ENCODE assay signal across 8 mouse cellular contexts in the genomic region with DNA sequence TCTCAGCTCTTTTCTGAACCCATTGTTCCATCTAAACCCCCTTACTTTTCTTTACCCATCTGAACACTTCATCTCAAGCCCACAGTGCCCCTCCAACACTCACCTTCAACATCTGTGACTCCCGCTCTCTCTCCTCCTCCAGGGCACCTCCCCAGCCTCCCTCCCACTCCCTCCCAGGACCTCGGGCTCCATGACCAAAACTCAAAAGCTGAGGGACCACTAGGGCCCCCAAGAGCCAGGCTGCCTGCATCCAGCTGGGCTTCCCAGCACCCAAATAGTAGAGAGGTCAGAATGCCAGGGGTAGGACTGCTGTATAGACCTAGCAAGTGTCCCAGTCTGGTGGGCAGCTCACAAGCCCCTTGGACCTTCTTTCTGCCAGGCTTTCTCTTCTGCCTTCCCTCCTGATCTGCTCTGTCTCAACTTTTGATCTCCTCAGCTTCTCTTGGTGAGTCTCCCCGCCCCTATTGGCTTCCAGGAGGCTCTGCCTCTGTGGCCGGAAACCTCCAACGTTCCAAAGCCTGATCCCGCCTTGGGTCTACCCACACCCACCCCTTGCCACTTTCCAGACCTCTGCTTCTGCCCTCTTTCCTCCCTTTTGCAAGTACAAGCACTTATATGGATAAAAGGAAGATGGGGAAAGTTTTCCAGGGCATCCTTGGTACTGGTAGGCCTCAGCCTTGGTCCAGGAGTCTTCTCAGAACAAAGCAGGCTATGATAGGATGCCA. TPM values are rescaled to one million over a fixed set of nuclear protein-coding genes. Genes with fewer than 3 reads are reported as not detected.
A peak's percentile ranks its signal among the peaks of the same experiment; 100 is the strongest.
DNase-seq lines count a peak whose midpoint lies in the region; ATAC-seq and TF ChIP-seq lines count a peak whose summit lies in the region.

Gene Clec11a, minus strand, starts transcription at position 387 of the 725 bp plus-strand sequence.

- H3K9me3 ChIP-seq in embryonic facial prominence, embryonic 15.5 days (replicated peaks), result no peaks in the 10 kb centered on the region
- no peaks in the 10 kb centered on the region for H3K9me3 ChIP-seq in hindbrain, postnatal 0 days (ENCODE audit: low read length)
- no peaks in the 10 kb centered on the region for H3K9me3 ChIP-seq in midbrain, embryonic 11.5 days (ENCODE audit: control insufficient read depth, low read length)

- no peak for TF ChIP-seq POLR2A in lung, adult 2 months (IDR thresholded peaks at IDR 0.05; ENCODE audit: borderline replicate concordance, extremely low read depth, low read depth, low read length)

- no peak for DNase-seq in lung, adult 2 months
- DNase-seq in lung, postnatal 14 days, result no peak
- DNase-seq in hindbrain, postnatal 0 days (ENCODE audit: low spot score), result no peak
- peak; percentile 67 for DNase-seq in midbrain, embryonic 11.5 days (ENCODE audit: low spot score, missing footprints)
- DNase-seq in adrenal gland, adult 2 months, result no peak
- DNase-seq in adrenal gland, adult 8-10 months, result no peak
- no peak for DNase-seq in MN1 (ENCODE audit: low spot score)

- peak within 1 kb of the TSS; percentile 6 for H3K4me3 ChIP-seq in lung, adult 2 months (replicated peaks; ENCODE audit: extremely low read depth, low read depth, low read length)
- peak within 1 kb of the TSS; percentile 78 for H3K4me3 ChIP-seq in embryonic facial prominence, embryonic 15.5 days (replicated peaks)
- 0 out of 2 replicates have a peak within 1 kb of the TSS, but pooled peaks have one; percentile 61 for H3K4me3 ChIP-seq in hindbrain, postnatal 0 days (ENCODE audit: low read length)
- H3K4me3 ChIP-seq in midbrain, embryonic 11.5 days (ENCODE audit: low read depth, low read length), result no peak within 1 kb of the TSS

- no peak for TF ChIP-seq CTCF in lung, adult 2 months (IDR thresholded peaks at IDR 0.05; ENCODE audit: insufficient read depth, low read length)
- no peak for TF ChIP-seq CTCF in hindbrain, postnatal 0 days (IDR thresholded peaks at IDR 0.05; ENCODE audit: low read depth)

- 64% methylated on average over 6 of the region's 6 CpGs for WGBS in lung, adult 2 months
- 50% methylated on average over 6 of the region's 6 CpGs for whole genome bisulfite sequencing in embryonic facial prominence, embryonic 15.5 days
- 65% methylated on average over 6 of the region's 6 CpGs for WGBS in hindbrain, postnatal 0 days
- WGBS in midbrain, embryonic 11.5 days, result 43% methylated on average over 6 of the region's 6 CpGs

- ATAC-seq in embryonic facial prominence, embryonic 15.5 days (ENCODE audit: insufficient number of reproducible peaks, low FRiP score, low TSS enrichment, low read depth), result no peak
- no peak for ATAC-seq in hindbrain, postnatal 0 days
- ATAC-seq in midbrain, embryonic 11.5 days (ENCODE audit: low FRiP score), result no peak

- 0 out of 2 replicates have a peak, but pooled peaks cover 5% of the 10 kb centered on the region for H3K27me3 ChIP-seq in embryonic facial prominence, embryonic 15.5 days
- H3K27me3 ChIP-seq in hindbrain, postnatal 0 days (ENCODE audit: insufficient read depth, low read length), result no peaks in the 10 kb centered on the region
- H3K27me3 ChIP-seq in midbrain, embryonic 11.5 days (ENCODE audit: control insufficient read depth, insufficient read depth, low read length), result peaks cover 12% of the 10 kb centered on the region

- H3K36me3 ChIP-seq in embryonic facial prominence, embryonic 15.5 days, result no peaks in the 10 kb centered on the region
- no peaks in the 10 kb centered on the region for H3K36me3 ChIP-seq in hindbrain, postnatal 0 days (ENCODE audit: insufficient read depth, low read length)
- no peaks in the 10 kb centered on the region for H3K36me3 ChIP-seq in midbrain, embryonic 11.5 days (ENCODE audit: control insufficient read depth, insufficient read depth, low read length)

- peaks cover 3% of the 10 kb centered on the region; the same call in 1 of the 2 replicates for H3K4me1 ChIP-seq in lung, adult 2 months (ENCODE audit: control insufficient read depth, insufficient read depth, low read length)
- H3K4me1 ChIP-seq in embryonic facial prominence, embryonic 15.5 days, result peaks cover 56% of the 10 kb centered on the region
- H3K4me1 ChIP-seq in hindbrain, postnatal 0 days (ENCODE audit: insufficient read depth, low read length), result peaks cover 14% of the 10 kb centered on the region; the same call in 1 of the 2 replicates
- peaks cover 22% of the 10 kb centered on the region for H3K4me1 ChIP-seq in midbrain, embryonic 11.5 days (ENCODE audit: control insufficient read depth, insufficient read depth, low read length)

- peak within 1 kb of the TSS; percentile 88 for H3K27ac ChIP-seq in embryonic facial prominence, embryonic 15.5 days (replicated peaks)
- H3K27ac ChIP-seq in hindbrain, postnatal 0 days, result peak within 1 kb of the TSS; percentile 95; the same call in 1 of the 2 replicates
- peak within 1 kb of the TSS; percentile 30 for H3K27ac ChIP-seq in midbrain, embryonic 11.5 days (ENCODE audit: low read depth, low read length)

- no peak within 1 kb of the TSS for H3K9ac ChIP-seq in embryonic facial prominence, embryonic 15.5 days
- H3K9ac ChIP-seq in hindbrain, postnatal 0 days (replicated peaks; ENCODE audit: low read length), result 0 out of 2 replicates have a peak within 1 kb of the TSS, but pooled peaks have one; percentile 14
- H3K9ac ChIP-seq in midbrain, embryonic 11.5 days (ENCODE audit: low read length), result peak within 1 kb of the TSS; percentile 24; the same call in 1 of the 2 replicates

- peak within 1 kb of the TSS; percentile 78 for H3K4me2 ChIP-seq in embryonic facial prominence, embryonic 15.5 days (replicated peaks)
- peak within 1 kb of the TSS; percentile 72 for H3K4me2 ChIP-seq in hindbrain, postnatal 0 days (ENCODE audit: low read depth, low read length)
- H3K4me2 ChIP-seq in midbrain, embryonic 11.5 days, result peak within 1 kb of the TSS; percentile 61

RNA-seq across cellular contexts. Expression of gene Clec11a, which starts in this region (rescaled TPM):
- 9.4 and 11.5 TPM in 2 replicates for polyA plus RNA-seq in lung, adult 2 months (2012; rRNA removed)
- 26.1 and 28.1 TPM in 2 replicates for polyA plus RNA-seq in embryonic facial prominence, embryonic 15.5 days (2015; fragmentation: Nextera tagmentation; extraction: Ambion mirVana)
- 3.3 and 5.9 TPM in 2 replicates for total RNA-seq in hindbrain, postnatal 0 days (2014; rRNA removed)
- polyA plus RNA-seq in hindbrain, postnatal 0 days (2015; fragmentation: Nextera tagmentation; extraction: Ambion mirVana), result 4.4 and 4.5 TPM in 2 replicates
- polyA plus RNA-seq in midbrain, embryonic 11.5 days (2014; fragmentation: Nextera tagmentation; extraction: Ambion mirVana), result 2.2 and 3.4 TPM in 2 replicates
- total RNA-seq in adrenal gland, adult 2 months (2021), result 1 to 10 TPM; 4.6 to 5.1 TPM
- 11.4 and 13.0 TPM in 2 replicates for polyA plus RNA-seq in adrenal gland, adult 2 months (2012; rRNA removed)
- 1 to 10 TPM; 4.1 to 6.0 (median 5.1) TPM for total RNA-seq in adrenal gland, adult 8-10 months (2022)

Comparison
In these comparisons a context has a peak if more than half of its experiments do, and no peak if none do; other contexts are left out.
1. H3K27ac ChIP-seq: peak in every context shown above with its lines; median percentile 95 in hindbrain, postnatal 0 days; 88 in embryonic facial prominence, embryonic 15.5 days; 30 in midbrain, embryonic 11.5 days.